Mouse (Mus musculus) right cerebral cortex, postnatal 4 days (tissue): ENCODE measurements at regions not wholly inside any gene's neighbourhood (a gene's known extent, or its start where the extent isn't known, plus 50 kb on each side); places are given as distances from the start of the nearest gene placed in this dataset.

ENCODE experiments used
- DNase-seq: peaks from one replicate; pipeline ENCODE4 v3.0.0-alpha.2; 2022

GRCm38 (mm10) chr8:26852921-26853320, 124.2 kb upstream of the Zfp703 start:
- no peak for DNase-seq

- DNase-seq, result no peak
Measured at GRCm38 (mm10) chr8:26854557-26855238, 122.4 kb upstream of the Zfp703 start.

GRCm38 (mm10) chr8:26855256-26855655, 121.9 kb upstream of the Zfp703 start:
- no peak for DNase-seq

- DNase-seq, result no peak
Measured at GRCm38 (mm10) chr8:26864571-26864970, 112.6 kb upstream of the Zfp703 start.

GRCm38 (mm10) chr8:26864971-26865370, 112.2 kb upstream of the Zfp703 start:
- no peak for DNase-seq

GRCm38 (mm10) chr8:26868101-26868848, 108.8 kb upstream of the Zfp703 start:
- no peak for DNase-seq

GRCm38 (mm10) chr8:26868849-26869110, 108.3 kb upstream of the Zfp703 start:
- no peak for DNase-seq

GRCm38 (mm10) chr8:26871838-26872237, 105.3 kb upstream of the Zfp703 start:
- no peak for DNase-seq

- no peak for DNase-seq
Measured at GRCm38 (mm10) chr8:26872382-26872781, 104.7 kb upstream of the Zfp703 start.

GRCm38 (mm10) chr8:26872815-26873214, 104.3 kb upstream of the Zfp703 start:
- DNase-seq, result no peak

GRCm38 (mm10) chr8:26880177-26880576, 96.9 kb upstream of the Zfp703 start:
- DNase-seq, result no peak

GRCm38 (mm10) chr8:26881268-26882120, 95.6 kb upstream of the Zfp703 start:
- no peak for DNase-seq

- DNase-seq, result no peak
Measured at GRCm38 (mm10) chr8:26882616-26883015, 94.5 kb upstream of the Zfp703 start.

- DNase-seq, result no peak
Measured at GRCm38 (mm10) chr8:26883285-26883684, 93.8 kb upstream of the Zfp703 start.

GRCm38 (mm10) chr8:26883770-26884169, 93.4 kb upstream of the Zfp703 start:
- DNase-seq, result no peak

- DNase-seq, result no peak
Measured at GRCm38 (mm10) chr8:26884350-26884749, 92.8 kb upstream of the Zfp703 start.

- DNase-seq, result no peak
Measured at GRCm38 (mm10) chr8:26885365-26885764, 91.8 kb upstream of the Zfp703 start.

GRCm38 (mm10) chr8:26886783-26887486, 90.2 kb upstream of the Zfp703 start:
- DNase-seq, result no peak

GRCm38 (mm10) chr8:26887551-26887950, 89.6 kb upstream of the Zfp703 start:
- DNase-seq, result no peak

GRCm38 (mm10) chr8:26888050-26888449, 89.1 kb upstream of the Zfp703 start:
- DNase-seq, result no peak

GRCm38 (mm10) chr8:26891881-26892280, 85.2 kb upstream of the Zfp703 start:
- DNase-seq, result no peak

- DNase-seq, result no peak
Measured at GRCm38 (mm10) chr8:26892380-26892779, 84.7 kb upstream of the Zfp703 start.

GRCm38 (mm10) chr8:26895867-26896266, 81.3 kb upstream of the Zfp703 start:
- DNase-seq, result no peak
